28 mouse cellular contexts compared by ENCODE assay signal in the genomic region with DNA sequence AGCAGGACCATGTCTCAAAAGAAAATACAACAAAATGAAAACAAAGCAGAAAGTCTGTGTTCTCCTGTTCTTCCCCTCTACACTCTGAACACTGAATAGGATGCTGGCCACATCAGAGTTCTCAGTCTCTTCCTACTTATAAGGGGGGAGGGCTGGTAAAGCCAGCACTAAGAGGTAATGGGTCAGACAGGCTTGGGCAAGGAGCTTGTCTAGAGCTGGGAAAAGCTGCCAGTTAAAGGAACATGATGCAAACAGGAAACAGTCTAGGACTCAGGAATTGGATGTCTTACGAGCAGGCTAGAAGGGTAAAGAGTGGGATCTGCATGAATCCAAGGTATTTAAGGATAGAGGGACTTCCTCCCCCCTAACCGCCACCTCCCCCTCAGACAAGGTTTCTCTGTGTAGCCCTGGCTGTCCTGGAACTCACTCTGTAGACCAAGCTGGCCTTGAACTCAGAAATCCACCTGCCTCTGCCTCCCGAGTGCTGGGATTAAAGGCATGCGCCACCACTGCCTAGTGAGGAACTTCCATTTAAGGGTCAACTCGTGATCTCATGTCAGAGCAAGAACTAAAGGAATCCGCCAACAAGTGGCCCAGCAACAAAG. TPM values are rescaled to one million over a fixed set of nuclear protein-coding genes. Genes with fewer than 3 reads are reported as not detected.
DNase-seq lines count a peak whose midpoint lies in the region; ATAC-seq and TF ChIP-seq lines count a peak whose summit lies in the region.
"Had no signal": no experiment of that assay in that cellular context is flagged by ENCODE, and none has a peak within 500 bp of the region (broad histone marks: within the 10 kb centered on the region; RNA-seq: fewer than 3 reads in every experiment).

No protein-coding gene starts in this region.

- DNase-seq in heart, adult 11 months: peak; percentile 90
- DNase-seq in heart, adult 2 months: no peak
- DNase-seq in heart, postnatal 25 days (ENCODE audit: low spot score): no peak
- DNase-seq in lung, postnatal 36 days: peak; percentile 16
- no peak for DNase-seq in lung, postnatal 10 days
- peak; percentile 69 for DNase-seq in adipocyte (ENCODE audit: low spot score)
- no peak for DNase-seq in left cerebral cortex, postnatal 36 days (ENCODE audit: low spot score in 2 of 2)
- DNase-seq: adrenal gland, adult 8-10 months; adrenal gland, postnatal 14 days; adrenal gland, postnatal 36 days; B cell, adult 2 months; cerebellum, adult 11 months; cerebellum, adult 18-20 months; cerebellum, adult 8-10 months; cerebellum, adult 9-11 months; cerebellum, postnatal 14 days; cerebellum, postnatal 36 days; embryo, embryonic 11 days had no signal

- H3K9me3 ChIP-seq in heart, embryonic 12.5 days (replicated peaks): no peaks in the 10 kb centered on the region
- H3K9me3 ChIP-seq: embryonic facial prominence, embryonic 13.5 days; embryonic facial prominence, embryonic 15.5 days; forebrain, embryonic 10.5 days; forebrain, embryonic 12.5 days had no signal

- intact Hi-C loops in heart, adult 2 months (cut with DNase I): no loop called here
- intact Hi-C loops in heart, postnatal 25 days (cut with DNase I): no loop called here
- intact Hi-C loops in left cerebral cortex, postnatal 36 days (cut with DNase I): no loop called here

- H3K27ac ChIP-seq in heart, embryonic 12.5 days (ENCODE audit: poor library complexity, severe bottlenecking): no peak overlapping the region
- H3K27ac ChIP-seq in heart, adult 2 months: peak overlapping the region; percentile 23
- H3K27ac ChIP-seq: embryonic facial prominence, embryonic 13.5 days; embryonic facial prominence, embryonic 15.5 days; forebrain, embryonic 10.5 days; forebrain, embryonic 12.5 days had no signal

- no peak for TF ChIP-seq POLR2A in heart, adult 2 months (IDR thresholded peaks at IDR 0.05; ENCODE audit: insufficient read depth, low read depth, low read length)

- no peak for ATAC-seq in heart, embryonic 12.5 days (ENCODE audit: insufficient number of reproducible peaks, low FRiP score)
- ATAC-seq: forebrain, embryonic 14.5 days; forebrain, embryonic 16.5 days had no signal

- H3K4me1 ChIP-seq in heart, embryonic 12.5 days (replicated peaks): peaks cover 13% of the 10 kb centered on the region; the same call in 1 of the 2 replicates
- H3K4me1 ChIP-seq in heart, adult 2 months (ENCODE audit: control insufficient read depth, insufficient read depth, low read length): peaks cover 2% of the 10 kb centered on the region; the same call in 1 of the 2 replicates
- H3K4me1 ChIP-seq: forebrain, embryonic 12.5 days had no signal

- no peaks in the 10 kb centered on the region for H3K27me3 ChIP-seq in heart, embryonic 12.5 days (replicated peaks)
- H3K27me3 ChIP-seq in heart, adult 2 months (ENCODE audit: control insufficient read depth, insufficient read depth, low read length): no peaks in the 10 kb centered on the region
- H3K27me3 ChIP-seq: embryonic facial prominence, embryonic 13.5 days; embryonic facial prominence, embryonic 15.5 days; forebrain, embryonic 12.5 days had no signal

- TF ChIP-seq EP300 in heart, adult 2 months (IDR thresholded peaks at IDR 0.05; ENCODE audit: insufficient read depth, low read depth, low read length): no peak

- H3K4me2 ChIP-seq in heart, embryonic 12.5 days: no peak overlapping the region
- H3K4me2 ChIP-seq: embryonic facial prominence, embryonic 13.5 days; embryonic facial prominence, embryonic 15.5 days; forebrain, embryonic 12.5 days had no signal

- H3K79me2 ChIP-seq in heart, adult 2 months (replicated peaks; ENCODE audit: control insufficient read depth, insufficient read depth, low read length): no peaks in the 10 kb centered on the region

- no peaks in the 10 kb centered on the region for H3K36me3 ChIP-seq in heart, embryonic 12.5 days
- H3K36me3 ChIP-seq in heart, adult 2 months (ENCODE audit: control insufficient read depth, insufficient read depth, low read length): no peaks in the 10 kb centered on the region
- H3K36me3 ChIP-seq: embryonic facial prominence, embryonic 13.5 days; embryonic facial prominence, embryonic 15.5 days; forebrain, embryonic 10.5 days; forebrain, embryonic 12.5 days had no signal

- TF ChIP-seq CTCF in heart, adult 2 months (IDR thresholded peaks at IDR 0.05): no peak

- H3K4me3 ChIP-seq in heart, embryonic 12.5 days: no peak overlapping the region
- no peak overlapping the region for H3K4me3 ChIP-seq in heart, adult 2 months
- H3K4me3 ChIP-seq: embryonic facial prominence, embryonic 13.5 days; embryonic facial prominence, embryonic 15.5 days; erythroblast, embryonic 14.5 days; forebrain, embryonic 10.5 days; forebrain, embryonic 12.5 days had no signal

- no peak overlapping the region for H3K9ac ChIP-seq in heart, embryonic 12.5 days
- H3K9ac ChIP-seq in heart, adult 2 months (ENCODE audit: low read depth, low read length): no peak overlapping the region
- H3K9ac ChIP-seq: embryonic facial prominence, embryonic 13.5 days; embryonic facial prominence, embryonic 15.5 days; forebrain, embryonic 12.5 days had no signal

- WGBS in heart, embryonic 12.5 days: 66% methylated on average over 6 of the region's 6 CpGs
- WGBS in heart, adult 2 months: 69% methylated on average over 6 of the region's 6 CpGs

RNA-seq across cellular contexts. Expression of a gene that starts 10.8 kb away (rescaled TPM):
- 0.60 and 0.61 TPM in 2 replicates for polyA plus RNA-seq in heart, embryonic 12.5 days (2016; fragmentation: Nextera tagmentation; extraction: Ambion mirVana)
- total RNA-seq in heart, adult 2 months (2021): not detected
- 0.15 TPM in 1 of 2 replicates, not detected in the other for polyA plus RNA-seq in heart, adult 2 months (2012; rRNA removed)
- total RNA-seq in heart, postnatal 25 days (2021): under 1 TPM in 1 of 2 experiments, not detected in 1; 0.59 TPM
- under 1 TPM; 0.36 to 0.94 TPM for total RNA-seq in left cerebral cortex, postnatal 36 days (2021)
- total RNA-seq: common myeloid progenitor, adult 5-6 weeks; MEL had no signal
- polyA plus RNA-seq: erythroblast, embryonic 14.5 days; forebrain, embryonic 12.5 days had no signal

RNA-seq across cellular contexts. Expression of a gene that starts 35.0 kb away (rescaled TPM):
- polyA plus RNA-seq in heart, embryonic 12.5 days (2016; fragmentation: Nextera tagmentation; extraction: Ambion mirVana): 41.6 and 44.4 TPM in 2 replicates
- 10 to 100 TPM; 43.1 to 46.8 TPM for total RNA-seq in heart, adult 2 months (2021)
- 9.9 and 19.3 TPM in 2 replicates for polyA plus RNA-seq in heart, adult 2 months (2012; rRNA removed)
- 10 to 100 TPM; 42.6 to 47.6 TPM for total RNA-seq in heart, postnatal 25 days (2021)
- 100 to 1,000 TPM; 184 to 202 TPM for total RNA-seq in left cerebral cortex, postnatal 36 days (2021)

RNA-seq across cellular contexts. Expression of a gene that starts 43.0 kb away (rescaled TPM):
- polyA plus RNA-seq in heart, embryonic 12.5 days (2016; fragmentation: Nextera tagmentation; extraction: Ambion mirVana): 48.3 and 53.0 TPM in 2 replicates
- 100 to 1,000 TPM in 1 of 2 experiments, 10 to 100 TPM in 1; 91.6 to 102 TPM for total RNA-seq in heart, adult 2 months (2021)
- 92.3 and 142 TPM in 2 replicates for polyA plus RNA-seq in heart, adult 2 months (2012; rRNA removed)
- total RNA-seq in heart, postnatal 25 days (2021): 100 to 1,000 TPM; 104 to 105 TPM
- total RNA-seq in left cerebral cortex, postnatal 36 days (2021): 10 to 100 TPM; 54.6 to 62.8 TPM

Comparison
In these comparisons a context has a peak if more than half of its experiments do, and no peak if none do; other contexts are left out.
1. DNase-seq: peak in heart, adult 11 months (single experiment), lung, postnatal 36 days (single experiment) and adipocyte (single experiment); none in heart, adult 2 months (0 of 2), heart, postnatal 25 days (single experiment), lung, postnatal 10 days (single experiment) and left cerebral cortex, postnatal 36 days (0 of 2).